Mouse (Mus musculus) erythroblast, embryonic 14.5 days (primary cell): ENCODE data around the gene Lrrc15.

Experiments used
- GATA1 ChIP-seq: IDR thresholded peaks from 2 replicates; pipeline ENCODE4 v1.6.1; 2012; ENCODE audit warnings: low read length, inconsistent platforms, mixed read lengths
- TAL1 ChIP-seq: IDR thresholded peaks from 3 replicates; pipeline ENCODE4 v1.6.1; 2012; ENCODE audit warnings: low read length, inconsistent platforms, mixed read lengths

- TF ChIP-seq GATA1 (no peak), TAL1 (no peak)
These were observed 2.3 kb downstream of the Lrrc15 start for GRCm38 (mm10) chr16:30280676-30281297.
